Mouse (Mus musculus): ENCODE results near the gene Slc2a2.
"Not testable (repeated sequence)": the region's sequence is repeated elsewhere in the genome, so short reads cannot be mapped to it uniquely, and the experiment has no call there.

Slc2a2 gene

GRCm38 (mm10) chr3:28736981-28737380 is 39.3 kb downstream of the Slc2a2 start:
- peak; percentile 30 for DNase-seq

GRCm38 (mm10) chr3:28740353-28740752 is 42.6 kb downstream of the Slc2a2 start:
- DNase-seq = no peak

GRCm38 (mm10) chr3:28743251-28743650 is 45.5 kb downstream of the Slc2a2 start:
- DNase-seq = no peak

GRCm38 (mm10) chr3:28745835-28746483 is 48.3 kb downstream of the Slc2a2 start:
- DNase-seq = peak; percentile 85

- DNase-seq = no peak
These were observed 50.4 kb downstream of the Slc2a2 start for GRCm38 (mm10) chr3:28748151-28748550.

- DNase-seq = no peak
These were observed 51.3 kb downstream of the Slc2a2 start for GRCm38 (mm10) chr3:28748956-28749355.

- DNase-seq = no peak
These were observed 57.8 kb downstream of the Slc2a2 start for GRCm38 (mm10) chr3:28755477-28755876.

- DNase-seq = no peak
These were observed 63.6 kb downstream of the Slc2a2 start for GRCm38 (mm10) chr3:28761225-28761789.

GRCm38 (mm10) chr3:28766935-28767334 is 69.2 kb downstream of the Slc2a2 start:
- DNase-seq = no peak

- DNase-seq = no peak
These were observed 70.5 kb downstream of the Slc2a2 start for GRCm38 (mm10) chr3:28768222-28768621.

- DNase-seq = not testable (repeated sequence)
These were observed 75.2 kb downstream of the Slc2a2 start for GRCm38 (mm10) chr3:28772919-28773318.

GRCm38 (mm10) chr3:28775361-28775760 is 77.7 kb downstream of the Slc2a2 start:
- DNase-seq = no peak

- no peak for DNase-seq
These were observed 78.3 kb downstream of the Slc2a2 start for GRCm38 (mm10) chr3:28775958-28776357.

GRCm38 (mm10) chr3:28776491-28776890 is 78.8 kb downstream of the Slc2a2 start:
- DNase-seq = no peak

- no peak for DNase-seq
These were observed 82.8 kb downstream of the Slc2a2 start for GRCm38 (mm10) chr3:28780511-28780910.
